29 mouse cellular contexts compared by ENCODE assay signal in genomic region chr7:123346631-123347290, GRCm38 (mm10). TPM values are rescaled to one million over a fixed set of nuclear protein-coding genes. Genes with fewer than 3 reads are reported as not detected.
DNase-seq lines count a peak whose midpoint lies in the region; ATAC-seq and TF ChIP-seq lines count a peak whose summit lies in the region.
"Had no signal": no experiment of that assay in that cellular context is flagged by ENCODE, and none has a peak within 500 bp of the region (broad histone marks: within the 10 kb centered on the region; RNA-seq: fewer than 3 reads in every experiment).

No protein-coding gene starts in this region.

- H3K79me2 ChIP-seq in heart, adult 2 months (replicated peaks; ENCODE audit: control insufficient read depth, insufficient read depth, low read length), result peaks cover 7% of the 10 kb centered on the region

- DNase-seq in heart, adult 2 months, result no peak
- no peak for DNase-seq in heart, adult 9 months (ENCODE audit: low spot score in 2 of 2)
- DNase-seq in limb, embryonic 10.5 days (ENCODE audit: low spot score), result no peak
- no peak for DNase-seq in liver, postnatal 0 days
- no peak for DNase-seq in T-cell, adult 2 months (ENCODE audit: low spot score)
- DNase-seq: adrenal gland, adult 2 months; adrenal gland, postnatal 36 days; cerebellum, adult 2 months; cerebellum, postnatal 14 days; heart, postnatal 14 days; kidney, postnatal 4 days; lung, postnatal 36 days; right cerebral cortex, postnatal 4 days; thymus, adult 2 months; thymus, postnatal 36 days had no signal

- no peak for TF ChIP-seq CTCF in heart, adult 2 months (IDR thresholded peaks at IDR 0.05)
- TF ChIP-seq CTCF in liver, postnatal 0 days (IDR thresholded peaks at IDR 0.05; ENCODE audit: low read depth), result no peak

- no peak overlapping the region for H3K9ac ChIP-seq in heart, adult 2 months (ENCODE audit: low read depth, low read length)
- no peak overlapping the region for H3K9ac ChIP-seq in limb, embryonic 15.5 days
- no peak overlapping the region for H3K9ac ChIP-seq in stomach, embryonic 14.5 days (replicated peaks; ENCODE audit: low read depth, low read length)
- no peak overlapping the region for H3K9ac ChIP-seq in liver, postnatal 0 days (replicated peaks)
- H3K9ac ChIP-seq: forebrain, embryonic 12.5 days; limb, embryonic 12.5 days; neural tube, embryonic 12.5 days had no signal

- H3K9me3 ChIP-seq in limb, embryonic 15.5 days, result no peaks in the 10 kb centered on the region
- no peaks in the 10 kb centered on the region for H3K9me3 ChIP-seq in limb, embryonic 10.5 days (replicated peaks)
- H3K9me3 ChIP-seq in stomach, embryonic 14.5 days (ENCODE audit: control insufficient read depth, low read depth, low read length), result no peaks in the 10 kb centered on the region
- no peaks in the 10 kb centered on the region for H3K9me3 ChIP-seq in liver, postnatal 0 days (ENCODE audit: low read length)
- H3K9me3 ChIP-seq: forebrain, embryonic 12.5 days; hindbrain, embryonic 10.5 days; limb, embryonic 12.5 days; neural tube, embryonic 12.5 days had no signal

- intact Hi-C loops in heart, adult 2 months (cut with DNase I), result no loop called here

- 69% methylated on average over 7 of the region's 7 CpGs for WGBS in heart, adult 2 months
- 72% methylated on average over 7 of the region's 7 CpGs for WGBS in limb, embryonic 15.5 days
- 89% methylated on average over 7 of the region's 7 CpGs for WGBS in limb, embryonic 10.5 days
- WGBS in stomach, embryonic 14.5 days, result 58% methylated on average over 7 of the region's 7 CpGs
- 70% methylated on average over 7 of the region's 7 CpGs for WGBS in liver, postnatal 0 days (ENCODE audit: insufficient replicate concordance)

- H3K36me3 ChIP-seq in heart, adult 2 months (ENCODE audit: control insufficient read depth, insufficient read depth, low read length), result peaks cover 11% of the 10 kb centered on the region; the same call in 1 of the 2 replicates
- no peaks in the 10 kb centered on the region for H3K36me3 ChIP-seq in limb, embryonic 15.5 days
- no peaks in the 10 kb centered on the region for H3K36me3 ChIP-seq in limb, embryonic 10.5 days
- H3K36me3 ChIP-seq in stomach, embryonic 14.5 days (ENCODE audit: control insufficient read depth, insufficient read depth, low read length), result no peaks in the 10 kb centered on the region
- no peaks in the 10 kb centered on the region for H3K36me3 ChIP-seq in liver, postnatal 0 days (replicated peaks; ENCODE audit: insufficient read depth, low read length)
- H3K36me3 ChIP-seq: forebrain, embryonic 12.5 days; limb, embryonic 12.5 days; neural tube, embryonic 12.5 days had no signal

- H3K4me2 ChIP-seq in limb, embryonic 15.5 days, result no peak overlapping the region
- H3K4me2 ChIP-seq in stomach, embryonic 14.5 days (replicated peaks; ENCODE audit: low read depth, low read length), result no peak overlapping the region
- H3K4me2 ChIP-seq in liver, postnatal 0 days (ENCODE audit: low read depth, low read length), result no peak overlapping the region
- H3K4me2 ChIP-seq: forebrain, embryonic 12.5 days; limb, embryonic 12.5 days; liver, embryonic 11.5 days; midbrain, embryonic 11.5 days; neural tube, embryonic 12.5 days had no signal

- no peak for TF ChIP-seq EP300 in heart, adult 2 months (IDR thresholded peaks at IDR 0.05; ENCODE audit: insufficient read depth, low read depth, low read length)
- no peak for TF ChIP-seq EP300 in liver, postnatal 0 days (IDR thresholded peaks at IDR 0.05; ENCODE audit: low read depth)

- H3K4me3 ChIP-seq in heart, adult 2 months, result no peak overlapping the region
- no peak overlapping the region for H3K4me3 ChIP-seq in limb, embryonic 15.5 days
- H3K4me3 ChIP-seq in limb, embryonic 10.5 days, result no peak overlapping the region
- H3K4me3 ChIP-seq in stomach, embryonic 14.5 days (ENCODE audit: low read depth, low read length), result no peak overlapping the region
- no peak overlapping the region for H3K4me3 ChIP-seq in liver, postnatal 0 days (ENCODE audit: low read depth, low read length)
- H3K4me3 ChIP-seq: forebrain, embryonic 12.5 days; hindbrain, embryonic 10.5 days; limb, embryonic 12.5 days; myocyte; neural tube, embryonic 12.5 days had no signal

- H3K27ac ChIP-seq in heart, adult 2 months, result peak overlapping the region; percentile 12
- peak overlapping the region; percentile 27 for H3K27ac ChIP-seq in limb, embryonic 15.5 days
- H3K27ac ChIP-seq in limb, embryonic 10.5 days, result no peak overlapping the region
- 0 out of 2 replicates have a peak overlapping the region, but pooled peaks have one; percentile 2 for H3K27ac ChIP-seq in stomach, embryonic 14.5 days (ENCODE audit: low read length)
- no peak overlapping the region for H3K27ac ChIP-seq in liver, postnatal 0 days (ENCODE audit: low read depth)
- H3K27ac ChIP-seq: forebrain, embryonic 12.5 days; hindbrain, embryonic 10.5 days; kidney, postnatal 0 days; limb, embryonic 12.5 days; neural tube, embryonic 12.5 days had no signal

- TF ChIP-seq POLR2A in heart, adult 2 months (IDR thresholded peaks at IDR 0.05; ENCODE audit: insufficient read depth, low read depth, low read length), result no peak

- peaks cover 35% of the 10 kb centered on the region for H3K4me1 ChIP-seq in heart, adult 2 months (ENCODE audit: control insufficient read depth, insufficient read depth, low read length)
- H3K4me1 ChIP-seq in limb, embryonic 15.5 days, result peaks cover 13% of the 10 kb centered on the region; the same call in 1 of the 2 replicates
- H3K4me1 ChIP-seq in limb, embryonic 10.5 days, result 0 out of 2 replicates have a peak, but pooled peaks cover 8% of the 10 kb centered on the region
- peaks cover 20% of the 10 kb centered on the region for H3K4me1 ChIP-seq in stomach, embryonic 14.5 days (ENCODE audit: control insufficient read depth, insufficient read depth, low read length)
- H3K4me1 ChIP-seq in liver, postnatal 0 days (ENCODE audit: insufficient read depth), result peaks cover 20% of the 10 kb centered on the region

- no peaks in the 10 kb centered on the region for H3K27me3 ChIP-seq in heart, adult 2 months (ENCODE audit: control insufficient read depth, insufficient read depth, low read length)
- H3K27me3 ChIP-seq in limb, embryonic 15.5 days, result no peaks in the 10 kb centered on the region
- H3K27me3 ChIP-seq in limb, embryonic 10.5 days (ENCODE audit: low read depth, poor library complexity, severe bottlenecking), result no peaks in the 10 kb centered on the region
- no peaks in the 10 kb centered on the region for H3K27me3 ChIP-seq in stomach, embryonic 14.5 days (ENCODE audit: control insufficient read depth, insufficient read depth, low read length)
- no peaks in the 10 kb centered on the region for H3K27me3 ChIP-seq in liver, postnatal 0 days (ENCODE audit: insufficient read depth, low read length)
- H3K27me3 ChIP-seq: forebrain, embryonic 12.5 days; limb, embryonic 12.5 days; neural tube, embryonic 12.5 days had no signal

- ATAC-seq in limb, embryonic 15.5 days (ENCODE audit: insufficient number of reproducible peaks, low FRiP score, low TSS enrichment, low read depth), result no peak
- peak; percentile 37; the same call in 1 of the 2 replicates for ATAC-seq in stomach, embryonic 14.5 days (ENCODE audit: insufficient number of reproducible peaks, insufficient read depth, low FRiP score, low read depth)
- ATAC-seq in liver, postnatal 0 days, result no peak
- ATAC-seq: activated CD4-positive, CD25-positive, alpha-beta regulatory T cell, adult 4 months; hindbrain, embryonic 16.5 days; intestine, postnatal 0 days; midbrain, embryonic 16.5 days had no signal

RNA-seq across cellular contexts. Expression of gene Lcmt1, which starts 22.8 kb away (rescaled TPM):
- total RNA-seq in heart, adult 2 months (2021), result 10 to 100 TPM; 21.7 to 22.0 TPM
- 18.5 and 22.2 TPM in 2 replicates for polyA plus RNA-seq in heart, adult 2 months (2012; rRNA removed)
- 41.1 and 42.8 TPM in 2 replicates for polyA plus RNA-seq in limb, embryonic 15.5 days (2015; fragmentation: Nextera tagmentation; extraction: Ambion mirVana)
- 51.4 and 55.6 TPM in 2 replicates for polyA plus RNA-seq in limb, embryonic 10.5 days (2016; fragmentation: Nextera tagmentation; extraction: Ambion mirVana)
- 49.8 and 51.0 TPM in 2 replicates for polyA plus RNA-seq in stomach, embryonic 14.5 days (2014; fragmentation: Nextera tagmentation; extraction: Ambion mirVana)
- 10.8 and 12.2 TPM in 2 replicates for polyA plus RNA-seq in liver, postnatal 0 days (2015; fragmentation: Nextera tagmentation; extraction: Ambion mirVana)

RNA-seq across cellular contexts. Expression of gene Arhgap17, which starts 23.0 kb away (rescaled TPM):
- total RNA-seq in heart, adult 2 months (2021), result 10 to 100 TPM; 14.6 to 17.0 TPM
- 10.0 and 13.8 TPM in 2 replicates for polyA plus RNA-seq in heart, adult 2 months (2012; rRNA removed)
- polyA plus RNA-seq in limb, embryonic 15.5 days (2015; fragmentation: Nextera tagmentation; extraction: Ambion mirVana), result 19.6 and 21.9 TPM in 2 replicates
- 28.6 and 31.5 TPM in 2 replicates for polyA plus RNA-seq in limb, embryonic 10.5 days (2016; fragmentation: Nextera tagmentation; extraction: Ambion mirVana)
- polyA plus RNA-seq in stomach, embryonic 14.5 days (2014; fragmentation: Nextera tagmentation; extraction: Ambion mirVana), result 25.3 and 26.6 TPM in 2 replicates
- polyA plus RNA-seq in liver, postnatal 0 days (2015; fragmentation: Nextera tagmentation; extraction: Ambion mirVana), result 6.0 and 6.8 TPM in 2 replicates

Comparison
In these comparisons a context has a peak if more than half of its experiments do, and no peak if none do; other contexts are left out.
1. H3K27ac ChIP-seq: peak in heart, adult 2 months (single experiment), limb, embryonic 15.5 days (single experiment) and stomach, embryonic 14.5 days (single experiment); none in limb, embryonic 10.5 days (single experiment) and liver, postnatal 0 days (single experiment).